Mouse (Mus musculus) ES-E14 (cell line): ENCODE data around the gene Syngr1.

Source experiments
- CHD2 ChIP-seq: IDR thresholded peaks from 2 replicates; pipeline ENCODE4 v1.6.1; 2014; ENCODE audit warnings: mild to moderate bottlenecking, low read depth, low read length, inconsistent platforms
- MAFK ChIP-seq: IDR thresholded peaks from 2 replicates; pipeline ENCODE4 v1.6.1; 2014; ENCODE audit warnings: mild to moderate bottlenecking, low read depth, low read length, inconsistent platforms; ENCODE audit not compliant: insufficient read depth
- ZC3H11A ChIP-seq: IDR thresholded peaks from 2 replicates; pipeline ENCODE4 v1.6.1; 2012; ENCODE audit warnings: low read depth, mild to moderate bottlenecking, inconsistent platforms, low read length, borderline replicate concordance
- ZNF384 ChIP-seq: IDR thresholded peaks from 2 replicates; pipeline ENCODE4 v1.6.1; 2012; ENCODE audit warnings: low read depth, low read length, inconsistent platforms

GRCm38 (mm10) chr15:80147090-80147489, 56.0 kb downstream of the Syngr1 start:
- TF ChIP-seq MAFK (no peak), ZC3H11A (no peak), CHD2 (no peak), ZNF384 (no peak)
